Mouse (Mus musculus) megakaryocyte, embryonic 14.5 days (primary cell): ENCODE data around the gene Tcl1b2.

ENCODE experiments used
- FLI1 ChIP-seq: IDR thresholded peaks from 2 replicates; pipeline ENCODE4 v1.6.1; 2012; ENCODE audit warnings: low read length, inconsistent platforms, mixed read lengths
- GATA1 ChIP-seq: IDR thresholded peaks from 3 replicates; pipeline ENCODE4 v1.6.1; 2012; ENCODE audit warnings: mixed read lengths, low read length, inconsistent platforms, borderline replicate concordance

DNA sequence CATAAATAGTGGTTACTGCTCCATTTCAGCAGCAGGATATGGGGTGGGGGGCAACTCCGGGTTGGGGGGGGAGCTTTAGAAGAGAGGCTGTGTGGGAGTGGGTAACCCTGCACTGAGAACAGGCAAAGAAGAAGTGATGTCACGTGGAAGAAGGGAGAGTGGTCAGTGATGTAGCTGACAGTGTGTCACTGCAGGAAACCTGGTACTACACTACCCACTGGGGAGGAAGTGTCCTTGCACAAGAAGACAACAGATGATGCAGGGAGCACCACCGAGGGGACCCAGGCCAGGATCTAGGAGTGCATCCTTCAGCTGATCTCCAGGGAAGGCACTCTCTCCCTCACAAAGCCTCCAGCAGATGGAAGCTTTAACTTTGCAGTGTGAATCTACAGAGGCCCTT lies 20.9 kb downstream of the Tcl1b2 start:
- TF ChIP-seq FLI1, result no peak
- no peak for TF ChIP-seq GATA1
